Mouse (Mus musculus) C2C12 (cell line): ENCODE results near the gene Syne2.

Experiments
- CEBPB ChIP-seq: IDR thresholded peaks from one replicate; pipeline ENCODE4 v1.6.1; 2011; ENCODE audit warnings: low read depth, mild to moderate bottlenecking, control low read depth, moderate library complexity
- CTCF ChIP-seq: IDR thresholded peaks from one replicate; pipeline ENCODE4 v1.5.1; 2011; ENCODE audit not compliant: control insufficient read depth, insufficient read depth, insufficient read length
- FOSL1 ChIP-seq: IDR thresholded peaks from one replicate; pipeline ENCODE4 v1.8.0; 2011; ENCODE audit warnings: mild to moderate bottlenecking, low read length; ENCODE audit not compliant: poor library complexity, insufficient read depth, severe bottlenecking
- MAX ChIP-seq: IDR thresholded peaks from one replicate; pipeline ENCODE4 v1.6.1; 2011; ENCODE audit warnings: mild to moderate bottlenecking, control low read depth
- MYOD1 ChIP-seq: IDR thresholded peaks from one replicate; pipeline ENCODE4 v1.6.1; 2011; ENCODE audit warnings: low read depth; ENCODE audit not compliant: control insufficient read depth, insufficient read length
- MYOG ChIP-seq: IDR thresholded peaks from one replicate; pipeline ENCODE4 v1.6.1; 2011; ENCODE audit not compliant: control insufficient read depth, insufficient read length; ENCODE audit errors: extremely low read depth
- USF1 ChIP-seq: IDR thresholded peaks from one replicate; pipeline ENCODE4 v1.6.1; 2011; ENCODE audit warnings: low read depth, mild to moderate bottlenecking, control low read depth, moderate library complexity

DNA sequence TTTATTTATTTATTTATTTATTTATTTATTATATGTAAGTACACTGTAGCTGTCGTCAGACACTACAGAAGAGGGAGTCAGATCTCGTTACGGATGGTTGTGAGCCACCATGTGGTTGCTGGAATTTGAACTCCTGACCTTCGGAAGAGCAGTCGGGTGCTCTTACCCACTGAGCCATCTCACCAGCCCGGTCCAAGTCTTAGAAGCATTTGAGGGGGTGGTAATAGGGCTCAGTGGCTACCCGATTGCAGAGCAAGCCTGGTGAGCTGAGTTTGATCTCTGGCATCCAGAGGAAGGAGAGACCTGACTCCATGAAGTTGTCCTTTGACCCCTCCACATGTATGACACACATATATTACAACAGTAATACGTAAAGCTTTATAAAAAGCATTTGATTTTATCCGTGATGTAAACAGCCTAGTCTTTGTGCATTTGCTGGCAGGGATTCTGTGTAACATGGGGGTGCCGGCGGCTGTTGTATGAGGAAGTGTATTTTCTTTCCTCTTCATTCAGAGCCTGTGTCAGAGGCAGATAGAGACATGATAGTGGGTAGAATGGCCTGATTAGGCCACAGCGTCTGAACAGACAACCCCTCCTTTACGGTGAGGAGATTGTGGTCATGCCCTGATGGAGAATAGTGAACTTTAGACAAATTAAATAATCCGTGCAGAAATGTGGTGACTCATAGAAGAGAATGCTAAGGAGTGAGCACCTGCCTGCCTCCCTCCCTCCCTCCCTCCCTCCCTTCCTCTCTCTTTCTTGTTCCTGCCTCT lies 38.3 kb downstream of the Syne2 start:
- no peak for TF ChIP-seq MAX
- no peak for TF ChIP-seq USF1
- TF ChIP-seq CTCF = no peak
- no peak for TF ChIP-seq MYOG
- TF ChIP-seq MYOD1 = no peak
- no peak for TF ChIP-seq CEBPB
- TF ChIP-seq FOSL1 = no peak
